Mouse (Mus musculus) brain, adult 2 months (tissue): ENCODE results near the gene Faah.

Source experiments
- DNase-seq: peaks from one replicate; pipeline ENCODE4 v3.0.0; 2011; ENCODE audit warnings: low read depth, low spot score

Faah gene

DNA sequence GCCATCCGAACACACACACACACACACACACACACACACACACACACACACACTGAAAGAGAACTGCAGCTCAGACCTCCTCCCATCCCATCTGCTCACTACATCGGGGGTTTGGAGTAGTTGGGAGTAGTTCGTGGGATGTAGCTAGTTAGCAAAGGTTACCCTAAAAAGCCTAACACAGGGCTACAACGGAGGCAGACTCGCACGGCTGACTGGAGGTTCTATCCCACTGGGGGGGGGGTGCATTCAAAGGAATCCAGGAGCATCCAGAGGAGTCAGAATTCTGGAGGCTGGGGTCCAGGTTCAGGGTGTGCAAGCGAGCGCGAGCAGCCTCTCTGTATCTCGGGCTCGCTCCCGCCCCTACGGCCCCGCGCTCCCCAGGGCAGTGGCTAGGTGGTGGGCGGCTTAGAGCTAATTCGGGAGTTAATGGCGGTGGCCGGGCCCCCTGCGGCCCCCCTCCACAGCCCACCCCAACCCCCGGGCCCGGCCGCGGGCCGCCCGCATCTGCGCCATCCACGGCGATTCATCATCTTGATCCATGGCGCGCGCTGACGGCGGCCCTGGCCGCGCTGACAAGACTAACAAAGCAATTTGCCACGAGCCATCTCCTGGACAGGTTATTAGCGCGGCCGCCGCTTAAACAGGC is 73.9 kb downstream of the Faah start:
- no peak for DNase-seq

- no peak for DNase-seq
These were observed 76.4 kb downstream of the Faah start for GRCm38 (mm10) chr4:115941242-115941820.

DNA sequence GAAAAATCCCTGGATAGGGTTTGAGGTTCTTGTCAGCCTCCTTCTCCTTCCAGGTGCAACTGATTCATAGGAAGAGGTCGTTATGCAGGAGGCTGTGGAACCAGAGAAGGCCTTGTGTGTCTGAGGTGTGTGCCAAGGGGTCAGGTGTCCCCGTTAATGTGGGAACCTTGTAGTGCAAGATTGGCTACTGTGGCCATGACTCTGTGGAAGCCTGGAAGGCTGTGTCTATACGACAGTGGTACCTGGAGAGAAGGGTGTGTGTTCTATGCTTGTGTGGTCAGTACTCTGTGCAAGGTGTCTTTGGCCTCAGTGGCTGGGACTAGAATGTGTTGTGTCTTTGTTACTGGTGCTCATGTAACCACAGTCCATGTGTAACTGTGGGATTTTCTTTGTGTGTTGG is 77.0 kb downstream of the Faah start:
- no peak for DNase-seq

- no peak for DNase-seq
These were observed 78.2 kb downstream of the Faah start, which contains the start of gene Dmbx1 for GRCm38 (mm10) chr4:115939295-115940102. Gene Dmbx1 (minus strand): TSS chr4:115939926.

DNA sequence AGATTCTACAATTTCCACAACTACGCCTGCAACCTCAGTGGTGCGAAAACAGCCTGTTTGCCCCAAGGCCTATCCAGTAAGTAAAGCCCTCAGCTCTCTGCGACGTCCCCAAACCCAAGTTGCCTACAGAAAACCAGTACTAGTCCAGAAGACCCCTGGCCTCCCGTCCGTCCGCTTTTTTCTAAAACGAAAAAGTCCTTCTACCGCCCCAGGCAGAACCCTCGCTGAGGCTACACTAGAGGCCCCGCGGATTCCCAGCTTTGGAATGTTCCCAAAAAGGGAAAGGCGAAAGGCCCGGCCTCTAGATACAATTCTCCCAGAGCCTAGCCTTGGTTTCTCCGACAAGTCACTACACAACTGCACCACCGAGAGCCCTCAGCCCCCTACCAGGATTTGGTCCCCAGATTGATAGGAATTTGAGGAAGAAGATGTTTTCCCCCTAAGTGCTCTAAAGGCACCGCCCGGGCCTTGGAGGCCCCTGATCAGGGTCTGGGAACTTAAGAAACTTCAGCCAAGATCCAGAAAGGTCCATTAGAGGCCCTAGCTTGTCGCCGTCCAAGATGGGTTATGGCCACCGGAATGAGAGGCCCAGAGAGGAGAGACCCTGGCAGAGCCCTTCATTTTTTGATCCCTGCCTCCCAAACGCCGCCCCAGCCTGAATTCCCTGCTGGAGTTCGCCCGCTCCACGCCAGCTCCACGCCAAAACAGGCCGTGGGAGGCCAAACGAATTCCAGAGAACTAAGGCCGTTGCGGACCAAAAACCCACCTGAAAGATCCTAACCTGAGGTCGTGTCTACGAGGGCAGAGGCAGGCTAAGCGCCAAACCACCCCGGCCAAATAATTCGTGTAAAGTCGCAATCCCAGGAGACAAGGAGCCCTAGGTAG is 79.2 kb downstream of the Faah start:
- DNase-seq = no peak

GRCm38 (mm10) chr4:115937061-115937976 is 80.4 kb downstream of the Faah start:
- DNase-seq = no peak

DNA sequence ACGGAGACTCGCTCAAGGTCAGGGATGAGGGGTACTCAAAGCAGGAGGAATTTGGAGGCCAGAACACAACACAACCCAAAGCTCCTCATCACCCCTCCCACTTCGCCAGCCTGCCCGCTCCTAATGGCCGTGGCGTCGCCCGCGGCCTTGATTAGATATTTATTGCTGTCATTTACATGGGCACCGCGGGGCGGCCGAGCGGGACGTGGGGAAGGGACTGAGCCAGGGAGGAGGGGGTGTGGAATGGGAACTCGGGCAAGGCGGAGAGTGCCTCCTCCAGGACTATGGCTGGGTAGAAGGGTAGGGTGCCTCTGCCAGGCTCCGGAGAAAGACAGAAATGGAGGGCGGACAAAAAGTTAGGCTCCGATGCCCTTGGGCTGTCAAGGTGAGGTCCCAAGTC is 81.1 kb downstream of the Faah start:
- DNase-seq = no peak

GRCm38 (mm10) chr4:115935835-115936581 is 81.7 kb downstream of the Faah start:
- DNase-seq = no peak

- peak; percentile 26 for DNase-seq
These were observed 86.1 kb downstream of the Faah start for GRCm38 (mm10) chr4:115931556-115932088.

GRCm38 (mm10) chr4:115927637-115928036 is 90.1 kb downstream of the Faah start:
- peak; percentile 8 for DNase-seq

DNA sequence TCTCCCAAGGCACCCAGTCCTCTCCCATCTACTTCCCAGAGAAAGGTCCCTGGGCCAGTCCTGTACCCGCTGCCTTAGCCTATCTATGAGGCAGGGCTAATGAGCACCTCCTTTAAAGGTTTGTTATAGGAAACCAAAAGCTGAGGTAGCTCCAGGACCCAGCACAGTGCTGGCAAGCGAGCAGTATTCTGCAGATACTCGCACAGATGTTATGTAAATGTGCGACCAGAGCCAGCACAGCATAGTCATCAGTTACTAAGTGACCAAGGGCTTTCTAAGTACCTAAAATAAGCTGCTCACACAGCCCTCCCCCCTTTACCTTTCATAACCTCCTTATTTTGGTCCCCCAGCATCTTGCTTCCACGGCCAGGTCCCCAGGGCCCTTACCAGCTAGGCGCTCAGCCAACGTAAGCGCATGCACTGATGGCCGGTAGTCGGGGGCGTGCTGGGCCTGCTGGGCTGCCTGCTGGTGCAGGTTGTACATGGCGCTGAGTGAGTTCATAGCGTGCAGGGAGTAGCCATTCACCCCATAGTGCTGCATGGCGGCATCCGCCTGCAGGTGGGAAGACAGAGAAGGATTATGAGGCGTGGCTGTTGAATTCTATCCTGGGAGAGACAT is 94.4 kb downstream of the Faah start:
- peak; percentile 33 for DNase-seq

GRCm38 (mm10) chr4:115922688-115923087 is 95.0 kb downstream of the Faah start:
- DNase-seq = no peak

- DNase-seq = no peak
These were observed 97.8 kb downstream of the Faah start for GRCm38 (mm10) chr4:115919911-115920310.
